Mouse (Mus musculus): ENCODE data around the gene Saa3. TPM values are rescaled to one million over a fixed set of nuclear protein-coding genes. Genes with fewer than 3 reads are reported as not detected.

The Saa3 gene
- polyA plus RNA-seq (2017; shearing (Covaris generic)), result not detected

DNA sequence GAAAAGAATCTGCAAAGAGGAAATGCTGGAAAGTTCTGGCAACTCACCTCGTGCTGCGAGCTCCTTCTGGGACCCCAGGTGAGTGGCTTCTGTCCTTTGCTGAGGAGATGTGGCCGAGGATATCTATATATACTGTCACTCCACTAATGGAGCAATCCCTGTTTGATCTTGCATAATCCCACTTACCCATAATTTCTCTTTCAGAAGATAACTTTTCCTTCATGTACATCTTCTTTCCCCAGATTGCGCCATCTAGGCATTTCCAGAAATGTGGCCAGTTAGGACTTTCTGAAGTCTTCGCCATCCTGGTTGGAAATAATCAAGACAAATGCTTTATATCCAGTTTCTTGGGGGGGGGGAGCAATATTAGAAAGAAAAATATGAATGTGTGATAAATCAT is at the start of gene Saa3:
TSS of gene Saa3 (minus strand) at position 101 of the 400 bp plus-strand sequence.

DNA sequence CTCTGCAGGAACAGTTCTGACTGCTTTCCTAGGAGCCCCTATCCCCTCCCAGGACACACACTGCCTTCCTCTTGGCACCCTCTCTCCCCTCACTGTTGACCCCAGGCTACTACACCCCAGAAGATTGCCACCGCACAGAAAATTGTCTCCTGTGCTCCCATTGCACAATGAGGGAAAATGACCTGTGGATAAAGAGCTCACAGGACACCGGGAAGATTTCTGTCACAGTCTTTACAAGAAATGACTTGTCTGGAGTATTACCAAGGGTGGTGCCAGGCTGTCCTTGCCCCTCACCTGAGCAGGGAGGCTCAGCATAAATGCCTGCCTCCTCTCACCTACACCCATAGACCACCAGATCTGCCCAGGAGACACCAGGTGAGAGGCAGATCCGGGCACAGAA is 36.0 kb upstream of the Saa3 start, which contains the start of gene Saa2:
TSS of gene Saa2 (plus strand) at position 301 of the 400 bp plus-strand sequence.

DNA sequence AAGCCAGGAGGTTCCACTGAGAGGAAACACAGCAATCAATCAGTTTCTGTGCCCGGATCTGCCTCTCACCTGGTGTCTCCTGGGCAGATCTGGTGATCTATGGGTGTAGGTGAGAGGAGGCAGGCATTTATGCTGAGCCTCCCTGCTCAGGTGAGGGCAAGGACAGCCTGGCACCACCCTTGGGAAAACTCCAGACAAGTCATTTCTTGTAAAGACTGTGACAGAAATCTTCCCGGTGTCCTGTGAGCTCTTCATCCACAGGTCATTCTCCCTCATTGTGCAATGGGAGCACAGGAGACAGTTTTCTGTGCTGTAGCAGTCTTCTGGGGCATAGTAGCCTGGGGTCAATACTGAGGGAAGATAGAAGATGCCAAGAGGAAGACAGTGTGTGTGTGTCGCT is 27.4 kb upstream of the Saa3 start, which contains the start of gene Saa1:
TSS of gene Saa1 (minus strand) at position 101 of the 400 bp plus-strand sequence.

DNA sequence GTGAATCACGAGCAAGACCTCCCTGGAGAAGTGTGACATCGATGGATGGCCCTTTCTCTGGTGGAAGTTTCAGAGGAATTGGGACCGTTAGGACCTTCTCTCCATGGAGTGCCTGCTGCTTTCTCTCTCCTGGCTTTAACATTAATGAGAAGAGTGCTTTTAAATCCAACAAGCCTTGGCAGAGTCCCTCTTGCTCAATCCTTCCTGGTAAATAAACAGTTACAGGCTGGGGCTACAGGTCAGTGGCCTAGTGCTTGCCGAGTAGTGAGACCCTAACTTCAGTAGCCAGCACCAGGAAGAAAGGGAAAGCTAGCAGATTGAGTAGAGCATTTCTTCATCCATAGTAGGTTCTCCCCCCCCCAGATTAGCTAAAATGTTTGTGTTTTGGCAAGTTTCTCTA is 17.0 kb upstream of the Saa3 start, which contains the start of gene Saa4:
TSS of gene Saa4 (minus strand) at position 146 of the 400 bp plus-strand sequence.

DNA sequence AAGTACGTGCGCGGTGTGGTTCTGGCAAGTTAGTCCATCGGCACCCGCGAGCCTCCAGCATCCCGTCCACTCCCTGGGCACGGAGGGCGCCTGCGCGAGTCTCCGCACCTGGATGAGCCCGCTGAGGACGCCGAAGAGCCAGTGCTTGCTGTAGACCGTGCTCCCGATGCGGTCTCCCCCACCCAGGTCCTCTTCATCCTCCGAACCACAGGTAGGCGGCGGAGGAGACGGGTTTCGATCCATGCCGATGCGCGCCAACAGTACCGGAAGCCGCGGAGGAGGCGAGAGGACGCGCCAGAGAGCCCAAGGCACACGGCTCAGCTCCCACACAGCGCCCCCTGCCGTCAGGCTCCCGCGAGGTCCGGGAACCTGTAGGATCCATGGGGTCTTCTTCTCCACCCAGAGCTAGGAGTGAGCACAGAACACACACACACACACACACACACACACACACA is 5.1 kb downstream of the Saa3 start, which contains the start of gene Saal1:
TSS of gene Saal1 (minus strand) at position 291 of the 455 bp plus-strand sequence.

DNA sequence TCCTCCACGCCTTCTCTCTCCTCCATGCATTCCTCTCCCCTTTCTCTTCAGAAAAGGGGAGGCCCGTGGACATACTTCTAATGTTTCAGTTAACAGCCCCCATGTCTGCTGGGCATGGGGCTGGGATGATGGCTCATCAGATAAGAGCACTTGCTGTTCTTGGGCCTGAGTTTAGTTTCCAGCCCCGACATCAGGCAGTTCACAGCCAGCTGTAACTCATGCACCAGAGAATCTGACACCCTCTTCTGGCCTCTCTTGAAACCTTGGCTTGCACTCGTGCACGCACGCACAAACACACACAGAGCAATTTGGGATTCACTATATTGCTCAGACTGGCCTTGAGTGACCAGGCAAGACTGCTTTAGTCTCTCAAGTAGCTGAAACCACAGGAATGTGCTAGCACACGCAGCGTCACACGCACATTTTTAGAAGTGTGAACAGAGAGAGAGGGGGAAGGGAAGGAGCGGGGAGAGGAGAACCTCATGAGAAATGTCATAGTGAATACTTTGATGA is 43.3 kb downstream of the Saa3 start, which contains the start of gene Tph1:
TSS of gene Tph1 (minus strand) at position 378 of the 513 bp plus-strand sequence.

Other genes starting within 250 kb of the Saa3 start
- 10 to 100 TPM; 22.1 to 26.8 TPM for gene Sergef, start 75.9 kb downstream of the Saa3 start, polyA plus RNA-seq (2017; shearing (Covaris generic))
- gene Tph1, start 43.2 kb downstream of the Saa3 start, polyA plus RNA-seq (2017; shearing (Covaris generic)), result under 1 TPM in 1 of 2 experiments, not detected in 1; 0.06 TPM
- gene Saal1, start 5.0 kb downstream of the Saa3 start, polyA plus RNA-seq (2017; shearing (Covaris generic)), result 10 to 100 TPM; 13.3 to 22.1 TPM
- not detected for gene Saa4, start 16.9 kb upstream of the Saa3 start, polyA plus RNA-seq (2017; shearing (Covaris generic))
- gene Saa1, start 27.3 kb upstream of the Saa3 start, polyA plus RNA-seq (2017; shearing (Covaris generic)), result 1 to 10 TPM in 1 of 2 experiments, not detected in 1; 1.7 TPM
- under 1 TPM; 0.75 TPM for gene Saa2, start 36.1 kb upstream of the Saa3 start, polyA plus RNA-seq (2017; shearing (Covaris generic))
- 10 to 100 TPM; 34.6 TPM for gene Hps5, start 80.4 kb upstream of the Saa3 start, polyA plus RNA-seq (2017; shearing (Covaris generic))
- gene Gtf2h1, start 80.4 kb upstream of the Saa3 start, polyA plus RNA-seq (2017; shearing (Covaris generic)), result 10 to 100 TPM; 49.4 to 58.2 TPM
- 1,000 to 10,000 TPM in 1 of 2 experiments, 100 to 1,000 TPM in 1; 964 to 1,128 TPM for gene Ldha, start 125.8 kb upstream of the Saa3 start, polyA plus RNA-seq (2017; shearing (Covaris generic))
- not detected for gene Ldhc, start 145.5 kb upstream of the Saa3 start, polyA plus RNA-seq (2017; shearing (Covaris generic))
- gene Tsg101, start 204.3 kb upstream of the Saa3 start, polyA plus RNA-seq (2017; shearing (Covaris generic)), result 100 to 1,000 TPM; 114 to 143 TPM
- 1 to 10 TPM; 5.2 to 6.3 TPM for gene Uevld, start 242.8 kb upstream of the Saa3 start, polyA plus RNA-seq (2017; shearing (Covaris generic))

Measured in inflammation-experienced regulatory T-cells (primary cell).